Mouse (Mus musculus) brain, adult 2 months (tissue): ENCODE results near the gene Tsen34.
"Not testable (repeated sequence)": the region's sequence is repeated elsewhere in the genome, so short reads cannot be mapped to it uniquely, and the experiment has no call there.

ENCODE experiments used
- DNase-seq: peaks from one replicate; pipeline ENCODE4 v3.0.0; 2011; ENCODE audit warnings: low read depth, low spot score

Gene Tsen34

DNA sequence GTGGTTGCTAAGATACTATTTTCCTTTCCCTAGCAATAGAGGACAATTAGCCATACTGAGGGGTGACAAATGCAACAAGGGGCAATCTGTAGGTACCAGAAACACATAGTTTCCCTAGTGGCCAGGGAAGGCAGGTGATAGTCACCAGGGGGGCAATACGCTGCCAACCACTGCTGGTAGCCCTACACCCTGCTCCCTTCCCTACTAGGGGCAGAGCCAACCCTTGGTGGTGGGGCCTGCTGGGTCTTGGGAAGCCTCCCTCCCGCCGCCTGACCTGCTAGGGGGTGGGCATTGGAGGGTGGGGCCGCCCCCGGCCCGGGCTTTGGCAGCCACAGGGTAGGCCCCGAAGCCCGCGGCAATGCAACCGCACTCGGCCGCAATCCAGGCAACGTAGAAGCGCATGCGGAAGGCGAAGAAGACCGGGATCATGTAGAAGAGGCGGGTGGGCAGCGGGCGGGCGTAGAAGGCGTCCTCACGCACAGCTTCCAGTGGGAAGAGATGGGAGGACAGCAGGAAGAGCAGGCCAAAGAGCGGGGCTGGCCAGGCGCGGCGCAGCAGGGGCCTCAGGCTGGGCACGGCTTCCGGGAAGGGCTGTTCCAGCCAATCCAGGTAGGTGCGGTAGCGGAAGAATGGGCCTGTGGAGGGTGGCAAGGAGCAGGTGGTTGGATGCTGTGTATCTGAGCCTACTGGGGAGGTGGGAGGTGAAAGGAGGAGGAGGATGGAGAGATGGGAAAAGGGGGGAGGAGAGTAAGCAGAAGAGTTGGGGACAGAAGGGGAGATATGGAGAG, 7.1 kb upstream of the Tsen34 start:
- no peak for DNase-seq

DNA sequence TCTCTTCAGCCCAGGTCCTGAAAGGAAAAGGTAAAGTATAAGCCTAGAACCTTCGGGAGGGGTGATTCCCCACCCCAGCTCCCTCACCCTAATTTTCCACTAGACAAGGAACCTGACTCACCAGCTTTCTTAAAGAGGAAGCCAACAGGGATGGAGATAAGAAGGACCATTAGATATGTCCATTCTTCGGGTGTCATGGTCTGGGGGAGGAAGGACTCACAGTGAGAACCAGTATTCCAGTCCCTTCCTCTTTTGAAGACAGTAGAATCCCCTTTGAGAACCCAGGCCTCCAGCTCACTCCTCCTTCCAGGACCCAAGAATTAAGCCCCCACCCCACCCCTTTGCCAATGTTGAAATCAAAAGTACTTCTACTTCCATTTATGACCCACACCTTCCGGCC, 744 bp upstream of the Tsen34 start:
- no peak for DNase-seq

DNA sequence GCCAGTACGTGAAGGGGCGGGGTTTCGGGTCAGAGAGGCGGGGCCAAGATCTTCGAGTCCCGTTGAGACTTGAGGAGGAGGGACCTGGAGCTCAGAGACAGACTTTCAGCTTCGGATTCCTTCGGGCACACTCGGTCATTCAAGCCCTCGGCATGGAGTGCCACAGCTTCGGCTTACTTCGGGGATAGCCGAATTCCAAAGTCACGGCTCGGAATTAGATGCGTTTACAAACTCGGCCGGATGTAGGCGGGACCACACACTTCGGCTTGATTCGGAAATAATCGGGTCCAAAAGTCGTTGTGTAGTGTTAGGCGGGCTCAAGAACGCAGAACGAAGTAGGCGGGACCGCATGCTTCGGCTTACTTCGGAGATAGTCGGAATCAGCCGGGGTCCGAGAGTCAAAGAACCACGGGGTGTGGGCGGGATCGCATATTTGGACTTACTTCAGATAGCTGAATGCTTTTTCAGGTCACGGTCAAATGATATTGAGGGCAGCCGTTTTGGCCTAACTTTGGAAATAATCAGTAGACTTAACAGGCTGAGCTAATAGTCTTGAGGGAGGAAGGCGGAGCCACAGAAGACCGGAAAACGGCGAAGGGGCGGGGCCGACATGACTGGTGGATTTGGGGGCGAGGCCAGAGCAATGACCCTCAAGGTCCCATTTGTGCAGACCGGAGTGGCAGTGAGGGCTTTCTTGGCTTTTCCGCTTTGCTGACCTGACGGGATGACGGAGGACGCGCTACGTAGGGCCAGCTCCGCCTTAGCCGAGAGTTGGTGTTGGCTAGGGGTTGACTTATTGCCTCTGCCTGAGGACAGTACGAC, 535 bp downstream of the Tsen34 start, which contains the start of gene Mboat7:
TSS of gene Mboat7 (minus strand) at position 537 of the 822 bp plus-strand sequence.
- peak; percentile 99 for DNase-seq

DNA sequence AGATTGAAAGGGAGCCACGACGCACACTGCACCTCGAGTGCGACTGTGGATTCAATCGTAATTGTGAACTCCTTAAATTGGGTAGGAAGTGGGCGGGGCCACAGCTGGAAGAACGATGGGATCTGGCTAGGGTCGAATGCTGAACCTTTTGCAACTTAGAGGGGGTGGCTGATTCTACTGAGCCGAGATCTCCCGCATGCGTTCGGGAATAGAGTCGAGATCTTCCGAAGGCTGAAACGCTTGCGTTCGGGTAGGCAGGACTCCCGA, 1.1 kb downstream of the Tsen34 start:
- DNase-seq = no peak

GRCm38 (mm10) chr7:3694076-3694948, 1.6 kb downstream of the Tsen34 start:
- DNase-seq = peak; percentile 84

- not testable (repeated sequence) for DNase-seq
These were observed 2.3 kb downstream of the Tsen34 start for GRCm38 (mm10) chr7:3694949-3695305.

- peak; percentile 66 for DNase-seq
These were observed 5.8 kb downstream of the Tsen34 start for GRCm38 (mm10) chr7:3698471-3698870.

- no peak for DNase-seq
These were observed 10.7 kb downstream of the Tsen34 start for GRCm38 (mm10) chr7:3703148-3703878.

- DNase-seq = peak; percentile 99
These were observed 11.3 kb downstream of the Tsen34 start, which contains the start of gene Rps9 for GRCm38 (mm10) chr7:3703879-3704441. Gene Rps9, plus strand, starts transcription at chr7:3703993.

DNA sequence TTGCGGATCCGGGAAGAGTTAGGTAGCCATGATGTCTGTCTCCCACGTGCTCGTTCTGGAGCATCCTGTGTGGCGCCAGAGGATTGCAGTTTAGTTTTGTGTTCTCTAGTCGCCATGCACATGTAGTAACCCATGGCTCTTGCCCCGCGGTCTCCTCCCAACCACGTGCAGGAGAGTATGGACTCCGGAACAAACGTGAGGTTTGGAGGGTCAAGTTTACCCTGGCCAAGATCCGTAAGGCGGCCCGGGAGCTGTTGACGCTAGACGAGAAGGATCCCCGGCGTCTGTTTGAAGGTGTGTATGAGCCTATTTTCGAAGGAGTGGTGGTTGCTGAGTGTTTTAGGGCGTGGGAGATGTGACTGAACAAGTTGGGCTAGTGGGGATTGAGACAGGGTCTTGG, 11.8 kb downstream of the Tsen34 start:
- no peak for DNase-seq

GRCm38 (mm10) chr7:3705461-3705860, 12.8 kb downstream of the Tsen34 start:
- not testable (repeated sequence) for DNase-seq

DNA sequence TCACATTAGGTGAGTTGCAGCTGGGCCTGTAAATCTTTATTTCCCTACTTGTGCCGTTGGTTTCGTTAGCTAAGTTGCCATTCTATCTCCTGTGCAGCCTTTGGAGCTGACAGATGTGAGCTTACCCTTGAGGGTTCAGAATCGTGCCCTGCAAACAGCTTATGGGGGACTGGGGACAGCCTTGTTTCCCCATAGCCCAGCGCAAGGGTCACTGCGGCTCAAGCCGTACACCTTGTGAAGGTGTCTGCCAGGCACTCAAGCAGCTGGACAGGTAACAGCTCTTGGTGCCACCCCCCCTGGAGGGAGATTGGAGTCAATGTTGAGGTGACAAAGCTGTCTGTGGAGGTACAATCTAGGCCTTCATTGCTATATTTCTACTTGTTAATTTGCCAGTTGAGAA, 13.2 kb downstream of the Tsen34 start:
- DNase-seq = no peak

DNA sequence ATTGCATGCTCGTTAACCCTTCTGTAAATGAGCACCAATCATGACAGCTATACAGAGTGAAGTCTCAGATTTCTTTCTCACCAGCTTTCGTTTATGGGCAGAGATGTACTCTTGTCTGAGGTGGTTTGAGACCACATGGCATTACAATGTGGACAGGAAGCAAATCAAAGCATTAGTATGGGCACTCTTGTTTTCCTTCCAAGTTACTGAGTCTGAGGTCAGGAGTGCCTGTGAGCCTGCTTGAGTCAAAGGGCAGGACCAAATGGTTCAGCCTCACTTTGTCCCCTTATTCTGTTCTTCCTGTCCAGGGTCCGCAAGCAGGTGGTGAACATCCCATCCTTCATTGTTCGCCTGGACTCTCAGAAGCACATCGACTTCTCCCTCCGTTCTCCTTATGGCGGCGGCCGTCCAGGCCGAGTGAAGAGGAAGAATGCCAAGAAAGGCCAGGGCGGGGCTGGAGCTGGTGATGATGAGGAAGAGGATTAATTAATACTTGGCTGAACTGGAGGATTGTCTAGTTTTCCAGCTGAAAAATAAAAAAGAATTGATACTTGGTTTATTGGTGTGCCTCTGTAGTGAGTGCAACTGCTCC, 13.8 kb downstream of the Tsen34 start:
- DNase-seq = no peak

GRCm38 (mm10) chr7:3707027-3707426, 14.4 kb downstream of the Tsen34 start:
- peak; percentile 58 for DNase-seq

- DNase-seq = no peak
These were observed 15.1 kb downstream of the Tsen34 start for GRCm38 (mm10) chr7:3707568-3708413.

GRCm38 (mm10) chr7:3708447-3708980, 15.9 kb downstream of the Tsen34 start:
- not testable (repeated sequence) for DNase-seq

- DNase-seq = no peak
These were observed 16.3 kb downstream of the Tsen34 start for GRCm38 (mm10) chr7:3709000-3709399.

DNA sequence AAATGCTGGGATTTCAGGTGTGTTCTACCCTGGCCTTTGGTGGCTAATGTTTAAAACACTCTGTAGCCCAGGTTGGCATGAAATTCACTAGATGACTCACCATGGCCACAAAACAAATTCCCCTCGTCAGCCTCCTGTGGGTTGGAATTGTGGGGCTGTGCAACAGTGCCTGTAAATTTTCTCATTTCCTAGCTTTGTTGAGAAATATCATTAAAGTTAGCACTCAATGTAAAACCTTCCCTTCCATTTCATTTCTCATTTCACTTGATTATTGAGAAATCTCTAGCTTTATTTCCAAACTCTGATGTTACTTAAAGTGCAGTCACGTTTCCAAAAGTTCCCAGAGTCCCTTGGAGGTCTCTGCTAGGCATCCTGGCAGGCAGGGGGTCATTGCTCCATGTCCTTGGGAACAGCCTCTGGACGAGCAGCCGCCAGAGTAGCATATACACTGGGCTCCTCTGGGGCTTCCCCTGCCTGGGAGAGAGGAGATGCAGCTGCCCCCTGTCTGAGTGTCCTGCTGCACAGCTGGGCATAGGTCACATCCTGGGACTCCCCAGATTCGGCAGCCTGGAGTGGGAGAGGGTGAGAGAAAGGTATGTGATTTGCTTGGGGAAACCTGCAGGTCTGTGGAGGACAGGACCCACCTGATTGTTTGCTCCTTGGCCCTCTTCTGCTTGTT, 19.7 kb downstream of the Tsen34 start:
- DNase-seq = no peak

GRCm38 (mm10) chr7:3715249-3715648, 22.6 kb downstream of the Tsen34 start:
- DNase-seq = no peak
